Mouse (Mus musculus) splenic B cell, adult 2 months (primary cell): ENCODE measurements around the gene Macf1.
A peak's percentile ranks its signal among the peaks of the same experiment; 100 is the strongest.
"Not testable (repeated sequence)": the region's sequence is repeated elsewhere in the genome, so short reads cannot be mapped to it uniquely, and the experiment has no call there.

Experiments
- DNase-seq: peaks from one replicate; pipeline ENCODE4 v3.0.0-alpha.2; 2011; ENCODE audit warnings: low read depth, low spot score
- H3K27me3 ChIP-seq: 2 replicates; pipeline ENCODE4 v1.6.1; 2012; ENCODE audit warnings: mild to moderate bottlenecking, low read length, moderate library complexity, mixed read lengths; ENCODE audit not compliant: control insufficient read depth, poor library complexity, insufficient read depth, severe bottlenecking
- H3K36me3 ChIP-seq: 2 replicates; pipeline ENCODE4 v1.6.1; 2012; ENCODE audit warnings: mild to moderate bottlenecking, low read length, moderate library complexity, mixed read lengths; ENCODE audit not compliant: control insufficient read depth, poor library complexity, insufficient read depth, severe bottlenecking

Macf1 gene

DNA sequence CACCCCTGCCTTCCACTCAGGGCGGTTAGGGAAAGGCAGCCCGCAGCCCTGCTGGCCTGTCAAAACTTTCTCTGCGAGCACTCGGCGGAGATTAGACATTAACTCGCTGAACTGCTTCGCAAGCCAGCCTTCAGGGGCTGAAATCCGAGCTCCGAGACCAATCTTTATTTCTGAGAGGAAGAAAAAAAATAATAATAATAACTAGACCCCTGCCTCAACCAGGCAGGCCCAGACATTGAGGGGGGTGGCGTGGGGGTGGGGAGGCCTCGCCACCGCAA is 20.5 kb downstream of the Macf1 start:
- Histone ChIP-seq H3K27me3 (peaks cover 2% of the 10 kb centered on the region; the same call in 1 of the 2 replicates), H3K36me3 (no peaks in the 10 kb centered on the region)
- no peak for DNase-seq

DNA sequence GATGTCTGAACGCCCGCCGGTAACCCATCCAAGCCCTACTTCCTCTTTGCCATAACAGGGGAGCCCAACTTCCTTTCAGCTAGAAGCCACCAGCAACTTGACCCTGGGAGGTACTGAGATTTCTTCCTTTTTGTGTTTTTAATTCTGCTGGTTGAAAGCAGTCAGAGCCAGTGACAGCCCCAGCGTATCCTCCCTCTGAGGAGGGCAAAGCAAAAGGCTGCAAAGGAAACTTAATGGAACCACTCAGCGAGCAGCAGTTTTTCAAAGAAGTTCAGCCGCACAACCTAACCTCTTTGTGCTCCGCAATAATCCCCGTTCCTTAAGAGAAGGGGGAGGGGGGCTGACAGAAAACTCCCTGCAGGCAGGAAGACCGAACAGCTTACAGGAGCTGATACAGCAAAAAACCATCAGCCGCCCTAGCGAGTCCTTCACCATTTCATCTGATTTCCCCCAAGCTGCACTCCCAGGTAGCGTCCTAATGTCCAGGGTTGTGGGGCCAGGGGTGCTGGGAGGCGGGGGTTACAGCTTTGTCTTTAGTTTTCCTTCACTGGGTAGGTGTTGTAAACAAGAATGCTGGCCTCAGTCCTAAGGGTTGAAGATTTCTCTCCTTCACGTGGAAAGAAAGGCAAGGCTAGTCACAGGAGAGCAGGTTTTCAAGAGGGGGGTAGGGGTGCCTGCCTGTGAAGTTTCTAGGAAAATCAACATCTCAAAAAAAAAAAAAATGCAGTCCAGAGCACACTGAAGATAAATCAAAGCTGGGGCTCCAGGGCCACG is 21.1 kb downstream of the Macf1 start:
- peak; percentile 49 for DNase-seq
- H3K27me3 ChIP-seq, result peaks cover 2% of the 10 kb centered on the region; the same call in 1 of the 2 replicates
- no peaks in the 10 kb centered on the region for H3K36me3 ChIP-seq

DNA sequence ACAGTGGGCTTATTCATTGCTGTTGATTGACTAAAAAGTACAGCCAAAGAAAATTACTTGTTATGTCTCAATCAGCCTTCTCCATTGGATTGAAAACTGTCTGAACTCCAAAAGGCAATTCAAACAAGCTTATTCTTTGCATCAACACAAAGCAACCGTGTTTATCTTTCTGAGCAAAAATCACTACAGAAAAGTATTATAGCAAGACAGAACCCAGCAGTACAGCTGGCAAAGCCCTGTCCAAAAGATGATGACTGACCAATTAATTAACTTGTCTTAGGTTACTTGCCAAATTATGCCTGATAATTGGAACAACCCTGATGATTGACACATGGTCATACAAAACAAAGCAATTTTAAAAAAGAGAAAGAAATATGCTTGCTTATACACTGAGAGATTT is 26.0 kb downstream of the Macf1 start:
- DNase-seq, result no peak
- no peaks in the 10 kb centered on the region for H3K27me3 ChIP-seq
- no peaks in the 10 kb centered on the region for H3K36me3 ChIP-seq

DNA sequence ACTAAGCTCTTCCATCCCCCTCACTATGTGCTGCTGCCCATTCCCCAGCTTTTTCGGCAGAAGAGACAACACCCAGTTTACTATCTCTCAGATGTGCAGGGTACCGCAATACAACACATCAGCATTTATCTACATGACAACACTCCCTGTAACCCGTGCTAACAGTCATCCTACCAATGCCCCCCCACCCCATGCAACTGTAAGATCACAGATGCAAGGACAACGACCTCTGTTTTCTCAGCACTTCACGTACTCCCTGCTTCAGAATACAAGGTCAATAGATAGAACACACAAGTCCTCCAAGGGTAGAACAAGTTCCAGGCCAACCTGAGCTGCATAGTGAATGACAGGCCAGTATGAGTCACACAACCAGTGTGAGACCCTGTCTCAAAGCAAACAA is 28.9 kb downstream of the Macf1 start:
- no peaks in the 10 kb centered on the region for H3K27me3 ChIP-seq
- no peak for DNase-seq

DNA sequence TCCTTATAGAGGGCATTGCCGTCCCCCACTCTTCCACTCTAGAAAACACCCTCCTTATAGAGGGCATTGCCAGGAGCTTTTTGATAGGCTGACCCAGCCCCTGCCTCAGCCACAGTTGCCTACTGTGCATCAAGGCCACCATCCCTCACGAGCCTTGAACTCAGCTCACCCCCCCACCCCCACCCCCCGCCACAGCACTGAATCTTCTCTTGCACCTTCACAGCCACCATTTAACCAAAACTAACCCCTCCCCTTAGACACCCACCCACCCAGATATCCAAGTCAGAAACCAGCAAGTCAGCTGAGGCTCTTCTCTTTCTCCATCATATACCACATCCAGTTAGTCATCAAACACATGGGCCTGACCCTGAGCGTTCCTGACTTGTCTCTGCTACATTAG is 29.6 kb downstream of the Macf1 start:
- H3K36me3 ChIP-seq, result no peaks in the 10 kb centered on the region
- no peak for DNase-seq
- no peaks in the 10 kb centered on the region for H3K27me3 ChIP-seq

More for the DNA sequence above, 28.9 kb downstream of the Macf1 start:
- no peaks in the 10 kb centered on the region for H3K36me3 ChIP-seq

DNA sequence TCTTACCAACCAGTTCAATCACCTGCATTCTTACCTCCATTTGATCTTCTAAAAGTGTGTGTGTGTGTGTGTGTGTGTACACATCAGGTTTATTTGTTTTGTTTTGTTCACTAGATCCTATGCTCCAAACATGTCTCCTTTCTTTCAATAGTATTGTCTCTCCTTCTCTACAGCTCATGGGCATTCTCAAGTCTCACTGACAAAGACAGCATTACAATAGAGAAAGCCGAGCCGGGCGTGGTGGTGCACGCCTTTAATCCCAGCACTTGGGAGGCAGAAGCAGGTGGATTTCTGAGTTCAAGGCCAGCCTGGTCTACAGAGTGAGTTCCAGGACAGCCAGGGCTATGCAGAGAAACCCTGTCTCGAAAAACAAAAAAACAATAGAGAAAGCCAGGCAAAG is 30.7 kb downstream of the Macf1 start:
- not testable (repeated sequence) for DNase-seq, H3K36me3 ChIP-seq, H3K27me3 ChIP-seq

DNA sequence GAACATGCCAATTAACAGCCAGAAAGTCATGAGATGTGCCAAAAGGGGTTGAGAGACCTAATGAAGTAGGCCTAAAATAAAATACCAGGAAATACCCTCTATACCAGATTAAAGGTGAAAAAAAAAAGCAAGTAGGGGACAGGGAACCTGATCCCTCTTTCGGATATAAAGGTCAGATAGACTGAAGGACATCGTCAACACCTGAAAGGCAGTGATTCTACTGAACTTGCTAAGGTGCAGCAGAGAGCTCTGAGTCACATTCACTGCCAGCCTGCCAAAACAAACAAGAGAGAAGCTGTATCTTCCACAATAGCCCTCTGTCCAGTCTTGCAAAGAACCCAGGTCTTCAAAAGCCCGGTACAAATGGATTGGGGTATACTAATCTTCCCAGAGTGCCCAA is 32.0 kb downstream of the Macf1 start:
- Histone ChIP-seq H3K27me3 (no peaks in the 10 kb centered on the region), H3K36me3 (no peaks in the 10 kb centered on the region)
- no peak for DNase-seq

DNA sequence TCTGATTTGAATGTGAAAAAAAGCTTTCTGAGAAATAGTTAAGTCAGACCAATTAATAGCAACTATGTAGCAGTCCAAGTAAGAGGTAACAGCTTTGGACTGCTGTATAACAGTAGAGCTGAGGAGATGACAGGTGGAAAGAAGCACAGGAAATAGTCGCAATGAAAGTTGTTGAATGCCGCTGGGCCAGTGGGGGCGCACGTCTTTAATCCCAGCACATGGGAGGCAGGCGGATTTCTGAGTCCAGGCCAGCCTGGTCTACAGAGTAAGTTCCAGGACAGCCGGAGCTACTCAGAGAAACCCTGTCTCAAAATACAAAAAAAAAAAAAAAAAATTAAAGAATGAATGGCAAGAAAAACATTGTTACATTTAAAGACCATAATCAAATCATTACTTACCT is 35.0 kb downstream of the Macf1 start:
- no peak for DNase-seq
- Histone ChIP-seq H3K36me3 (no peaks in the 10 kb centered on the region), H3K27me3 (no peaks in the 10 kb centered on the region)

DNA sequence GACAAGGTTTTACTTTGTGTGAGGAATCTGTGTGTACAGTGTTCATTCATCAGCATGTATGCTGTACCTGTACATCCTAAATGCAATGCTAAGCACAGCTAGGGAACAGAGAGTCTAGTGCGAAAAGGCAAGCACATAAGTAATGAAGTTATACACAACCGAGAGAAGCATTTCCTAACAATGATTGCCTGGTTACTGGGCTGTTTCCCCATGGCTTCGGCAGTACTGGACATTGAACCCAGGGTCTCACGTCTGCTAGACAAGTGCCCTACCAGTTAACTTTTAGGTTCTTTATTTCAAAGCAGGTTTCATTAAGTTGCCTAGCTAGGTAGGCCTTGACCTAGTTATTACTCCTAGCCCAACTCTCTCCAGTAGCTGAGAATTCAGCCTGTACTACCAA is 36.5 kb downstream of the Macf1 start:
- no peak for DNase-seq
- Histone ChIP-seq H3K36me3 (no peaks in the 10 kb centered on the region), H3K27me3 (no peaks in the 10 kb centered on the region)

DNA sequence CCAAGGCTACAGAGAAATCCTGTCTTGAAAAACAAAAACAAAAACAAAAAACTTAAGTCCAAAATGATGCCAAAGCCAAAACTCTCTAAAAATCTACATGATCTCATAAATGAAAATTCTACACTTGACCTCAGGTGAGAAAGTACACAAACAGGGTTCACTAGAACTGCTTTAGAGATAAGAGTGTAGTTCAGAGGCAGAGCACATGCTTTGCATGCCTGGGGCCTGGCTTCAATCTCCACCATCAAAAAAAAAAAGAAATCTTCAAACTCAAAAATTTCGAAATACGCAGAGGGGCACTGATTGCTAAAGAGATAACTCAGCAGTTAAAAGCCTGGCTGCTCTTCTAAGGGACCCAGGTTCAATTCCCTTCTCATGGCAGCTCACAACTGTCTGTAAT is 37.1 kb downstream of the Macf1 start:
- DNase-seq, result no peak
- no peaks in the 10 kb centered on the region for H3K36me3 ChIP-seq
- no peaks in the 10 kb centered on the region for H3K27me3 ChIP-seq

DNA sequence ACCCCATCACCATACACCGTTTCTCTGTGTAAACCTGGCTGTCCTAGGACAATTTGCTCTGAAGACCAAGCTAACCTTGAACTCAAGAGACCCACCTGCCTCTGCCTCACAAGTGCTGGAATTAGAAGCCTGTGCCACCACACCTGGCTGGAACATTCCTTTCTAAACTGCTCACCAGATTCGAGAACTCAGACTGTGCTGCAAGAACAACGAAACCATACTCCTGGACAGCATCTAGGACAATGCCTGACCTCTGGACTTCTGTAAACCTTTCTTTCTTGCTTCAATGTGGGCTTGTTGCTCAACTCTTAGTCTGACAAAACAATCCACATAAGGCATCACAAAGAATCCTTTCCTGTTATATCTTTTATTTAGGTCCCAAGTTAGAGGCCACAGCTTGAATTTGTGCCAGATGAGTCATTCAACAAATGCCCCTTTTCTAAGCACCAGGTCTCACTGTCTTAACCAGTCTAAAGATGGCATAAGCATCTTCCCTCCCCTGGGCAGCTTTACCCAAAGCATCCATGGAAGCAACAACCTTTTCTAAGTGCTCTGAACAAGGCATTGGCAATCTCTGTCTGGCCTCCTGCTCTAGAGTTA is 38.8 kb downstream of the Macf1 start:
- Histone ChIP-seq H3K36me3 (no peaks in the 10 kb centered on the region), H3K27me3 (no peaks in the 10 kb centered on the region)
- no peak for DNase-seq

DNA sequence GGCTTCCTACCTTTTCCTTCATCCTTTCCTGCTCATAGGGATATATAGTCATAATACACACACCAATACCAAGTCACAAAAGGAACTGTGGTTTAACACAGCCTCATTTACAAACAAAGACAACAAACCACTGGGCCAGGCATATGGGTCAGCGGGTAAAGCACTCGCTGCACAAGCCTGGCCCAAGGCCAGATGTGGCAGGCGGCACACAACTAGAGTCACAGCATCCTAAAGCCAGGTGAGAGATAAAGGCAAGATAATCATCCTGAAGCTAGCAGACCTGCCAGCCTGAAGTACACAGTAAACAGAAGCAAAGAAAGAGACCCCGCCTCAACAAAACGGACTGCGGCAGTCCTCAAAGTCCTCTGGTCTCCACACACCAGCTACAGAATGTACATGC is 40.6 kb downstream of the Macf1 start:
- H3K27me3 ChIP-seq, result no peaks in the 10 kb centered on the region
- no peaks in the 10 kb centered on the region for H3K36me3 ChIP-seq
- DNase-seq, result no peak

DNA sequence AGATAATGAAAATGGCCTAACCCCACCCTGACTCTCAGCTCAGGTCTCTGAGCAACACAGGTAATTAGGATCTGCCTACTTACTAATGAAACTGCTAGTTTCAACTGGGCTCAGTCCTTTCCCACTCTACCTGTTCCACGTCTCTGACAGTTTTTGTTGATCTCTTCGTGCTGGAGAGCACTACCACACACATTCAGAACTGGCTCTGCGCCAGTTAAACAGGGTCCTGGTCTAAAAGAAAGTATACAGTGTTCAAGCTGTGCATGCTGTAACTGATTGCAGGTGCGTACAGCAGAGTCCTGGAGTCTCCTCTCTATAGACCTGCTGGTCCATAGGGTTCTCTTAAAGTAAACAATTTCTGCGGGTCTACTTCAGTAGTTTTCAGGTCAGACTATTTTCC is 41.3 kb downstream of the Macf1 start:
- DNase-seq, result no peak
- no peaks in the 10 kb centered on the region for H3K27me3 ChIP-seq
- no peaks in the 10 kb centered on the region for H3K36me3 ChIP-seq

DNA sequence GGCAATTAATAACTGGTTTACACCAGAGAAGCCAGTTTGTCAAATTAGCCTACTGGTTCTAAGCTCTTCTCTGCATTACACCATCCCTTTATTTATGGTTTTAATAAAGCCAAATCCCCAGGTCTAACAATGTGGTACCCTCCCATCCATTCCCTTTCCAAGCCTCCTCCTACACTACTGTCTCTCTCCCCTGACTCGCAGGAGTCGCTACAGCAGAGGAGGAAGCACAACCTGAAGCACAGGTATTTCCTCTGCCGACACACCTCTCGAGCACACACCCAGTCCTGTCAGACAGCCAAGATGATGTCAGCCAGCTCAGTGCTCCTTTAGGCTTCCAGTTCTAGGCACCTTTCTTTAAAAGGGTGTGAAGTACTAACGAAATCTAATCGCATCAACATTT is 47.0 kb downstream of the Macf1 start:
- Histone ChIP-seq H3K27me3 (no peaks in the 10 kb centered on the region), H3K36me3 (no peaks in the 10 kb centered on the region)
- no peak for DNase-seq

DNA sequence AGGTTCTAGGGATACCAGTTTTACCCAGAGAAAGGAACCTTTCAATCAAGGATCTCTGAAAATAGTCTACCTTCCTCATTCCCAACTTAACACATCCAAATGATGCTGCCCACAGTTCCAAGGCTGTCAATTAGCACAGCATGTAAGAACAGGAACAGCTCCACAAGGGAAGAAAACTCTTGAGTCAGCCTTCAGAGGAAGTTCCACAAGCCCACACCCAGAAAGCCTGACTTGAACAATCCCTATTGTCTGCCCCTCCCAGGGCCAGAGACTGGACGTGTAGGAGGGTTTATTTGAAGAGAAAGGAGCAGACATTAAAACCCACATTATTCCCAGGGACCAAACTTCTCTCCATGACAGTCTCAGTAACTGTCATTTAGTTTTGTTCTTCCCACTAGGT is 48.7 kb downstream of the Macf1 start:
- DNase-seq, result no peak
- Histone ChIP-seq H3K36me3 (no peaks in the 10 kb centered on the region), H3K27me3 (no peaks in the 10 kb centered on the region)

DNA sequence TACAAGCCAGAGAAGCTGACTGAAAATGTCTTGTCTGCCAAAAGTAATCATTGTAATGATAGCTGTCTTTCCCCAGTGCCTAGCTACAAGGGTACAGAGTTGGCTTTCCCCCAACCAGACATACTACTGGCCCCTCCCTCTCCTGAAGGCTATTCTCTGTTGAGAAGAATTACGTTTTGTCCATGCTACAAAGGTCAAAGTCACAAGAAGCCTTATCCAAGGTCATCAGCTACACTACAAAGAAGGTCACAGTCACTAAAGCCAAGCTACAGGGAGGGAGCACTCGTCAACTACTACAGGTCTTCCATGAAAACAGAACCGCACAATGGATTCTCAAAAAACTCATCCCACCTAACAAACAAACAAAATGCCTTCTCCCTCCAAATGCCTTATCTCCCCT is 49.7 kb downstream of the Macf1 start:
- DNase-seq, result no peak
- no peaks in the 10 kb centered on the region for H3K36me3 ChIP-seq
- H3K27me3 ChIP-seq, result no peaks in the 10 kb centered on the region
